Mouse (Mus musculus): ENCODE results near the gene Nme8.

The Nme8 gene

GRCm38 (mm10) chr13:19697790-19698189, at the start of gene Nme8:
Nme8 (minus strand) TSS chr13:19697794.
- DNase-seq, result no peak

DNA sequence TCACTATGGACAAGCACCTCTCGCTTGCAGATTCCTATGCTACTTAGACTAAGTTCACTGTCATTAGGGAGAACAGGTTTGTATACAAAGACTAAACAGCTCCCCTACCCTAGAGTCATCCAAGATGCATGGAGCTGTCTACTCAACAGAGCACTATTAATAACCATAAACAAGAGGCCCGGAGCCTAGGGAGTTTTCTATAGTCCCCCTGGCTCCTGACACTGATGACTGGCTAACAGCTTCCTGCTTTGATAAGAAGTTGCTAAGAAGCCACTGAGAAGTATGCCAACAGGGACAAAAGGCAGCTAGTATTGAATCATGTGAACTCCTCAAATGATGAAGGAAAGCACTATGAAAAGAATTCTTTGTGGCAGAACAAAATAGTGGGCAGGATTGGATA, 48.1 kb upstream of the Nme8 start:
- no peak for DNase-seq

DNA sequence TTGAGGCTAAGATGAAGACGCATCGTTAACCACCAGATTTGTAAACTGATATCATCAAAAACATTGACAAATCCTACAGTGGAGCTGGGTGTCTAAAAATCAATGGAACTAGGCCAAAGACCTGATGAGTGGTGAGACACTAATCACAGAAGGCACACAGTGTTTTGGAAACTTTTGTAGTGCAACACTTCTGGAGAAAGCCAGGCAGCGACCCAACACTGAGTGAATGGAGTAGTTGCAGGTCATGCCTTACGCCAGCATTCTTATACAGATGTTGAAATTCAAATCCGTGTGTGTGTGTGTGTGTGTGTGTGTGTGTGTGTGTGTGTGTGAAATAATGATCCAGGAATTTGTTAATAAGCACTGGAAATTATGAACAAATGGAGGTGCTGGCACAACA, 46.9 kb upstream of the Nme8 start:
- DNase-seq, result no peak

DNA sequence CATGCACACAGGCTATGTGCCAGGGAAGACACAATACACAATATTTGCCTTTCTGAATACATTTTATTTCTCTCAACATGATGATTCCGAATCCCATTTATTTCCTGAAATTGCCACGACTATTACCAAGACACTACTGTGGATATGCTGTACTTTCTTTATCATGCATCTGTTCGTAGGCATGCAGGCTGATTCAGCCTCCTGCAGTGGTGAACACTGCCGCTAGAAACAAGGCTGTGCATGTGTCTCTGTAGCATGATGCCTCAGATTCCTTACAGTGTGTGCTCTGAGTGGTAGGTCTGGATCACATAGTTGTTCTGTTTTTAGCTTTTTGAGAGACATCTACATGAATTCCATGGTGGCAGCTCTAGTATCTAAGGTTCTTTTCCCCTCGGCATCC, 37.0 kb upstream of the Nme8 start:
- DNase-seq, result no peak

- no peak for DNase-seq
These were observed 33.2 kb upstream of the Nme8 start for GRCm38 (mm10) chr13:19730826-19731225.

GRCm38 (mm10) chr13:19718954-19719353, 21.4 kb upstream of the Nme8 start:
- DNase-seq, result no peak

DNA sequence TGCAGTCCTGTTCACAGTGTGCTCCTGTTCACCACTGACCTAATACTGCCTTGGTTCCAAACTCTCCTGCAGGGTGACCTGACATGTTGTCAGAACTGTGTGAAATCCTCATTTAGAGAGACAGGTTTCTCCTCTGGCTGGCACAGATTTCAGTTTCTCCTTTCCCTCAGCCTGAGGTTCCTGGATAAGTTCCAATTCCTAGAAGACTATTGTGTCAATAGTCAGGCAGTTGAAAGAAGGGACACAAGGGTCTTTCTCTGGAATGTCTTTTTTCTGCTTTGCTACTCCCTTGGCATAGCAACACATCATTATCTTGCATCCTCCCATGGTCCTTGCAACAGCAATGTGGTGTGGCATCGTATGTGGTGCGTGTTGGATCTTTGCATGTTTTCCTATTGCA, 19.6 kb upstream of the Nme8 start:
- DNase-seq, result no peak

DNA sequence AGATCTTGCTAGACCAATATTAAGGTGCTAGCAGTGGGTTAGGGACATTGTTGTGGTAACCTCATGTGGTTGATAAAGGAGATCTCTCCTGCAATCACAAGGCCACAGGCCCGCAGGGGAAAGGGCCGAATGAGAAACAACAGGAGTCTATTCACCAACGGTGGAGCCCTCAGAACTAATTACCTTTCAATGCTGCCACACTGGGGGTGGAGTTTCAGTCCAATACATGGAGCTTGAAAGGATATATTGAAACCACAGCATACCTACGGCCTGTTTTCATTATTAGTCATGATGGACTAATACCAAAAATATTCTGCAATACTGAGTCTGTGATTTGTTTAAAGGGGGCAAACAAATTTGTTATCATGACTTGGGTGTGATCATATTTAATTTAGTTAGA, 6.2 kb upstream of the Nme8 start:
- DNase-seq, result no peak

DNA sequence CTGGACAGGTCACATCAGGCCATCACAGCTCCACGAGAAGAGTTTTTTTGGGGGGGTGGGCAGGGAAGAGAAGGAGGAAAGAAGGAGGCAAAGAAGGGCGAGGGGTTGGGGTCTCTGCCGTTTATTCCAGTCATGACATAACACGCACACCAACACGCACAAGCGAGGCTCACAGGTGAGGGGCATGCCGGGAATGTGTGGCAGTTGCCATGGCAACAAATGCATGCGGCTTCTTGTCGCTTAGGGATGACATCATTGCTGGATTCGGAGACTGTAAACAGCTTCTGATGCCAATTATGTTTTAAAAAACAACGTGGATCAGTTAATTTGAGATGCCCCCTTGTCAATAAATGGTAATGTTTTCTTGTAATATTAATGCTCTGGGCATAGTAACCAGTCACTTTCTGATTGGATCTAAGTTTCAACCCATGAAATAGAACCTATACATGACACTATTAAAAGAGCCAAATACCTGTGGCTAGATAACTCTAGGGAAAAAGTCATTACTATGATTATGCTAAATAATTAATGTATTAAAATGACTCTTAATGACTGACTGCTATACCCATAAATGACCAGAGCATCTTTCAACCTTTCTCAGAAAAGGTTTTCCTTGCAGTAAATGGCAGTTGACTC, 4.0 kb upstream of the Nme8 start:
- peak; percentile 12 to 31 for DNase-seq

DNA sequence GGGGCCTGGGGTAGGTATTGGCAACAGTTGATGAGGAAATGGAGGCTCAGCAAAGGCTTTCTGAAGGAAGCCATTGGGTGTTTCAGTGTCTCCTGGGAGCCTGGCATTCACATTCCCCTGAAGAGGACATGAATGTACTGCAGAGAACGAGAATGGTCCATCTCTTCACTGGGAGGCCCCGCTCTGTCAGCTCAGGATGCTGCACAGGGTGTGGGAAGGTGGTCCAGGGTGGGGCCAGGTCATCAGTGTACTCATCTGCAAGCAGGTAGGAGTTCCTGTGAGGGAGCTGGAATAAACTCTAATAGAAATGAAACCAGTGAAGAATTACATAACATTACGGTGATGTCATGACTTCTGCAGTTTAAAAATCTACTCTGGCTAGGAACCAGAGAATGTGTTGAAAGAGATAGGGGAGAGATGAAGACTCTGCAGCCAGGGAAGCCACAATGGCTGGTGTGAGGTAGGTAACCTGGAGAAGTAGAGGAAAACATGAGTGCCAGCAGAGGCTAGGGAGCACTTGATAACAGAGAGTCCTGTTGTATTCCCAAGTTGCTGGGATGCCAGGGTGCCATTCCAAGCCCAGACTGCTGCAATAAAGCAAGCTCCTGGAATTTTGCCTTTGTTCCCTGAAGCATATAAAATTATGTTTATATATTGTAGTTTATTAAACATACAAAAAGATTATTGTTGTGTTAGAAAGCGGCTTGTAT, 3.3 kb upstream of the Nme8 start:
- no peak for DNase-seq

DNA sequence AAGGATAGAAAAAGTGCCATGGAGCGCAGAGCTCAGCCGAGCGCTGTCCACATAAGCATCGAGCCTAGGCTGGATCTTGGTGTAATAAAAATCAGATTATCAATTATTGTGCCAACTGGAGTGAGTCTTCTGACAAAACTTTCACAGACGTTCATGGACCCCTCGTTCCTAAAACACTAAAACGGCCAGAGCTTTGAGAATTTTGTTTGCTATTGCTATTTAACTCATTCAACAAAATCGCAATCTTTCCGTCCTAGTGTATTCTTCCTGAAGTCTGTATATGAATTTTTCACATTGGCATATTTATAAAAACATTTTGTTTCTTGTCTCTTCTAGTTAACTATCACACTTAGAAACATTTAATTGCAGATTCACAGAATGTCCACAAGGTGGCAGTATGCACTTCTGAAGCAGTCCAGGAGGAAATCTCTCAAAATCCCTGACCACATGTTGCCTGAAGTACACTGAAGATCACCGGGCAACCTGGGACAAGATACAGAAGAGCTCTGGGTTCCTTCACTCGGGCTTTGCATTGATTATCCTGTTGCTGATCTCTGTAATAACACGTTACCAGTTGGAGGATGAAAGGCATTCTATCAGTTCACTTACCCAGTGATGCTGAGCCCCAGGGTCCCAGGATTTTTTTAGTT, 1.1 kb upstream of the Nme8 start:
- peak; percentile 9 to 10 for DNase-seq

DNA sequence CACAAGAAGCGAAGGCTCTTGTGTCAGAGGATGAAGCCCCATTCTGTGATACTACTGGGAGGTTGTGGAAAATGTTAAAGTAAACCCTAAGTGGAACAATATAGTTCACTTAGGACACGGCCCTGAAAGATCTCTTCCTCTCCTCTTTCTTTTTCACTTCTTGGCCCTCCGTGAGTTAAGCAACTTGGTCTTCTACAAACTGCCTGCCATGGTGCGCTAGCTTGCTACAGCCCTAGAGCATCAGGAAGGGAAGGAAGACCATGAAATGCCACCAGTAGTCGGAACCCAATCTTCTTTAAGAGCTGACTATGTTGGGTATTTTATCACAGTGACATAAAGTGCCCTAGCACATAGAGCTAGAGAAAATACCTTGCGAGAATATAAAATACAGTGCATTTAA, 7.2 kb downstream of the Nme8 start:
- no peak for DNase-seq

- DNase-seq, result no peak
These were observed 7.6 kb downstream of the Nme8 start for GRCm38 (mm10) chr13:19689971-19690370.

GRCm38 (mm10) chr13:19684007-19684406, 13.6 kb downstream of the Nme8 start:
- peak; percentile 35 to 50 for DNase-seq

GRCm38 (mm10) chr13:19682879-19683640, 14.5 kb downstream of the Nme8 start:
- peak; percentile 5 to 10 for DNase-seq

DNA sequence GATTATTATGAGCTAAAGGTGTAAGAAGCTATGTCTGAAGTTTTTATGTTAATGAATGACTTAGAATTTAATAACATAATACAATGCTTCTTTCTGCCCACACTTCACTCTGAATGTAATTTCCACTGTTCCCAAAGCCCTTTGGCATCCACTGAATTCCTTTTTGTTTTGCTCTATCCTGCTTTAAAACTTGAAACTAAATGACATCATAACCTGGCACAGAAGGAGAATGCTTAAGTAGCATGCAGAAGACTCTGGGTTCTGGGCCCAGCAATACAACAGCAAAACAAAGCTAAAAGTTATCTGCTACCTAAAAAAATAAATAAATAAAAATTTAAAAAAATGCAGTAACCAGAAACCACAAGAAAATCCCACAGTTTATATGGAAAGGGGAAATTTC, 23.0 kb downstream of the Nme8 start:
- no peak for DNase-seq

DNA sequence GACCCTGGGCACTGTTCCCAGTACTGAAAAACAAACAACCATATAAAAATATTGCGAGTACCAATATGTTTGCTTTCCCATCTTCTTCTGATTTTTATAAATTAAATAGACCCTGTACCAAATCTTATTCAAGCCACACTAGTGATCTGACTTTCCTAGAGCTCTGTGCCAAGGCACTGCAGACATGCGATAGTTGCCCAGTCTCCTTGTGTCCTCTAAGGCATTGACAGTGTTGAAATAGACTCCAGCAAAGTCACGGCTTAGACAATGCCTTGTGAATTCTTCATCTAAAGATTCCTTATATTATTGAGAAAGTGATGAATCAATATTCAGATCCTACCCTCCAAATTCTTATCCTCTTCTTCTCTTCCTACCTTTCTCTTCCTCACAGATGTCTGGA, 23.6 kb downstream of the Nme8 start:
- no peak for DNase-seq

- DNase-seq, result no peak
These were observed 29.0 kb downstream of the Nme8 start for GRCm38 (mm10) chr13:19668355-19669140.

GRCm38 (mm10) chr13:19652405-19652804, 45.2 kb downstream of the Nme8 start:
- DNase-seq, result no peak

DNA sequence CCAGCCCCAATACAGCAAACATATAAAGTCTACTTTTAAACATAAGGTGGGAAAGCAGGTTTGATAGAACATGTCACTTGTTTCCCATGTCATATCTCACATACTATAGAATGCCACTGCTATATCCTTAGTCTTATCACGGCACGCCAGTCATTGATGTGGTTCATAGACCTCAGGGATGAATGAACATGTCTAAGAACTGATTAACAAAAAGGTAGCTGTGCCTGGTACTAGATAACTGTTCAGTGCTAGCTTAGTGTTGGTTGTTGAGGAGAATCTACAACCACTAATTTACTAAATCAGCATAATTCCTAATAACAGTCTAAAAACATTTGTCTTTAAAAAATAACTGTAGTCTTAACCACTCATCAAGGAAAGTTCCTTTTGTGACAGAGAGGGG, 47.8 kb downstream of the Nme8 start:
- no peak for DNase-seq

- DNase-seq, result no peak
These were observed 53.4 kb downstream of the Nme8 start for GRCm38 (mm10) chr13:19644225-19644624.

DNA sequence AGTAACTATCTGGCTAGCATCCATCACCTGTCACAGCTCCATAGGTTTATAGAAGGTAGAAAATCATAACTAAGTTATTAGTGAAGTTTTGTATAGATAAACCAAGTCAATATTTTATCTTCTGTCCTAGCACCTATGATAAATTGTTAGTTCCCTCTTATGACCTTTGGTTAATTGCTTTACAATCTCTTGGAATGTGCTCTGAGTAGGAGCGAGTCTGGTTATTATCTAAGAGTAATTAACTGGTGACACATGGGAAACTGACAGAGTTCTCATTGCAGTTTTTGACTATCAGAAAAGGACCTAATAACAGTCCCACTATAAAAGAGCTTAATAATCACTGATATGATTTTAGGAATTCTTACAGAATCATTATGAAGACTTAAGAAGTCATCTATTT, 54.1 kb downstream of the Nme8 start:
- no peak for DNase-seq
